Mouse (Mus musculus): ENCODE measurements at regions not wholly inside any gene's neighbourhood (a gene's known extent, or its start where the extent isn't known, plus 50 kb on each side); places are given as distances from the start of the nearest gene placed in this dataset.

GRCm38 (mm10) chr17:88303991-88304390 lies 136.5 kb upstream of the Foxn2 start:
- DNase-seq (ENCODE audit: low read depth, low spot score) = no peak

- DNase-seq (ENCODE audit: low read depth, low spot score) = no peak
Observed at GRCm38 (mm10) chr17:88305165-88305564, 135.3 kb upstream of the Foxn2 start.

- no peak for DNase-seq (ENCODE audit: low read depth, low spot score)
Observed at GRCm38 (mm10) chr17:88306325-88306724, 134.2 kb upstream of the Foxn2 start.

GRCm38 (mm10) chr17:88307082-88307481 lies 133.4 kb upstream of the Foxn2 start:
- no peak for DNase-seq (ENCODE audit: low read depth, low spot score)

- DNase-seq (ENCODE audit: low read depth, low spot score) = no peak
Observed at GRCm38 (mm10) chr17:88307826-88308225, 132.7 kb upstream of the Foxn2 start.

GRCm38 (mm10) chr17:88312876-88313275 lies 127.6 kb upstream of the Foxn2 start:
- DNase-seq (ENCODE audit: low read depth, low spot score) = no peak

GRCm38 (mm10) chr17:88316213-88316967 lies 124.1 kb upstream of the Foxn2 start:
- no peak for DNase-seq (ENCODE audit: low read depth, low spot score)

- DNase-seq (ENCODE audit: low read depth, low spot score) = no peak
Observed at GRCm38 (mm10) chr17:88317311-88317710, 123.2 kb upstream of the Foxn2 start.

GRCm38 (mm10) chr17:88317806-88318205 lies 122.7 kb upstream of the Foxn2 start:
- no peak for DNase-seq (ENCODE audit: low read depth, low spot score)

- DNase-seq (ENCODE audit: low read depth, low spot score) = no peak
Observed at GRCm38 (mm10) chr17:88318207-88318791, 122.2 kb upstream of the Foxn2 start.

- DNase-seq (ENCODE audit: low read depth, low spot score) = no peak
Observed at GRCm38 (mm10) chr17:88318936-88319335, 121.6 kb upstream of the Foxn2 start.

GRCm38 (mm10) chr17:88320686-88321085 lies 119.8 kb upstream of the Foxn2 start:
- no peak for DNase-seq (ENCODE audit: low read depth, low spot score)

- no peak for DNase-seq (ENCODE audit: low read depth, low spot score)
Observed at GRCm38 (mm10) chr17:88325326-88325909, 115.1 kb upstream of the Foxn2 start.

- DNase-seq (ENCODE audit: low read depth, low spot score) = no peak
Observed at GRCm38 (mm10) chr17:88325910-88326739, 114.4 kb upstream of the Foxn2 start.

GRCm38 (mm10) chr17:88326740-88327123 lies 113.8 kb upstream of the Foxn2 start:
- no peak for DNase-seq (ENCODE audit: low read depth, low spot score)

GRCm38 (mm10) chr17:88327791-88328190 lies 112.7 kb upstream of the Foxn2 start:
- DNase-seq (ENCODE audit: low read depth, low spot score) = no peak

GRCm38 (mm10) chr17:88328807-88329206 lies 111.7 kb upstream of the Foxn2 start:
- DNase-seq (ENCODE audit: low read depth, low spot score) = no peak

GRCm38 (mm10) chr17:88329715-88330114 lies 110.8 kb upstream of the Foxn2 start:
- DNase-seq (ENCODE audit: low read depth, low spot score) = no peak

- no peak for DNase-seq (ENCODE audit: low read depth, low spot score)
Observed at GRCm38 (mm10) chr17:88330129-88330528, 110.4 kb upstream of the Foxn2 start.

GRCm38 (mm10) chr17:88333816-88334215 lies 106.7 kb upstream of the Foxn2 start:
- no peak for DNase-seq (ENCODE audit: low read depth, low spot score)

GRCm38 (mm10) chr17:88335271-88335670 lies 105.2 kb upstream of the Foxn2 start:
- DNase-seq (ENCODE audit: low read depth, low spot score) = no peak

GRCm38 (mm10) chr17:88336140-88336769 lies 104.3 kb upstream of the Foxn2 start:
- no peak for DNase-seq (ENCODE audit: low read depth, low spot score)
